Mouse (Mus musculus) brain, embryonic 14.5 days (tissue): ENCODE data around the gene Soat1. TPM values are rescaled to one million over a fixed set of nuclear protein-coding genes. Genes with fewer than 3 reads are reported as not detected.

Experiments used
- DNase-seq: peaks from one replicate; pipeline ENCODE4 v3.0.0-alpha.2; 2011; ENCODE audit warnings: low read depth
- CTCF ChIP-seq: fragments of 200-500 bp; IDR thresholded peaks from 2 replicates; pipeline ENCODE4 v1.5.1; 2012; ENCODE audit warnings: inconsistent platforms, mild to moderate bottlenecking, moderate library complexity, borderline replicate concordance; ENCODE audit not compliant: insufficient read depth, insufficient read length; ENCODE audit errors: extremely low read depth
- POLR2A ChIP-seq: fragments of 200-500 bp; IDR thresholded peaks from 2 replicates; pipeline ENCODE4 v1.6.1; 2012; ENCODE audit warnings: mild to moderate bottlenecking, inconsistent platforms, borderline replicate concordance; ENCODE audit not compliant: poor library complexity, insufficient read depth, insufficient read length, severe bottlenecking; ENCODE audit errors: extremely low read depth
- polyA plus RNA-seq: library from polyadenylated mRNA; depleted of rRNA; stranded (reverse); fragments of >200 nt; gene quantifications from 2 replicates; pipeline ENCODE4 v1.2.3, GENCODE M21; 2012

Soat1 gene
- polyA plus RNA-seq, 1 experiment = 13.0 TPM

DNA sequence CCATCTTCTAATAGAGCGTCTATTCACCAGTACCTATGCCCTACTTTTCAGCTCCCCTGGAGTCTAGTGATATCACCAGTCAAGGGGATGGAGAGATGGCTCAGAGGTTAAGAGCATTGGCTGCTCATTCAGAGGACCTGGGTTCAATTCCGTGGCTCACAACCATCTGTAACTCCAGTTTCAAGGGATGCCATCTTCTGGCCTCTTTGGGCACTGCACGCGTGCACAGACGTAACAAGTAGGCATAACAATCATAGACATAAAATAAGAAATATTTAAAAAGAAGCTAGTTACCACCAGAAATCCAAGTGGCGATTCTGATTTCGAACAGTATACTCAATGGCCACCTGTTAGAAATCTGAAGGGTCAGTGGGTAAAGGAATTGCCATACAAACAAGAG is 13.4 kb upstream of the Soat1 start:
- DNase-seq = no peak
- TF ChIP-seq POLR2A (no peak), CTCF (peak; percentile 5; the same call in 1 of the 2 replicates)

DNA sequence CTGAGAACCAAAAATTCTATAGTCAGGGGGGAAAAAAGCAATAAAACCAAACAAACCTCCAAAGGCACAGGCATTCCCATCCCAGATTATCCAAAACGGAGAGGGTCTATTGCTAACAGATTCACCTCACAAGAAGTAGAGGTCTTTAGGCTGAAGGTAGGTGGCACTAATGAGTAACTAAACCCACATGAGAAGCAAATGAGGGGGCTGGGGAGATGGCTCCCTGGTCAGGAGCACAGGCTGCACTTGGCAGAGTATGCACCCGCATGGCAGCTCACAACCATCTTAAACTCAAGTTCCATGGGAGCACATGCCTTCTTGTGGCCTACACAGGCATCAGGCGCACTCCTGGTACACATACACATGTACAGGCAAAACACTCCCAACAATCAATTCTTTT is 7.7 kb upstream of the Soat1 start:
- no peak for TF ChIP-seq CTCF
- TF ChIP-seq POLR2A = no peak
- DNase-seq = no peak

GRCm38 (mm10) chr1:156476535-156476934 is 2.4 kb upstream of the Soat1 start:
- DNase-seq = no peak
- no peak for TF ChIP-seq POLR2A
- TF ChIP-seq CTCF = no peak

DNA sequence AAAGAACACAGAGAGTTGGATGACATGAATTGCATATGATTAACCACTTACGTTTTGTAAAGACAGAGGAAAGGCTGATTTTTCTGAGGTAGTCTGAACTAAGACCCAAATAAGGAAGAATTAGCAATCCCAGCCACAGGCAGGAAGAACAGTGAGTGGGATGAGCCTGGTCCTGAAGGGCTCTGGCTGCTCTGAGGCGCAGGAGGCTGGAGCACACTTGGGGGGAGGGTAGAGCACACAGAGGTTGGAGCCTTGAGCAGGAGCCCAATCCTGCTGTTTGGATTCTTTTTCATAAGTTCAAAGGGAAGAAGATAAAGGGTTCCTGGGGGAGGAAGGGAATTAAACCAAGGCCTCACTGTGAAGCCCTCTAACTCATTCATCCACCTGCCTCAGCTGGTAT is 1.9 kb upstream of the Soat1 start:
- DNase-seq = no peak
- TF ChIP-seq CTCF (no peak), POLR2A (no peak)

DNA sequence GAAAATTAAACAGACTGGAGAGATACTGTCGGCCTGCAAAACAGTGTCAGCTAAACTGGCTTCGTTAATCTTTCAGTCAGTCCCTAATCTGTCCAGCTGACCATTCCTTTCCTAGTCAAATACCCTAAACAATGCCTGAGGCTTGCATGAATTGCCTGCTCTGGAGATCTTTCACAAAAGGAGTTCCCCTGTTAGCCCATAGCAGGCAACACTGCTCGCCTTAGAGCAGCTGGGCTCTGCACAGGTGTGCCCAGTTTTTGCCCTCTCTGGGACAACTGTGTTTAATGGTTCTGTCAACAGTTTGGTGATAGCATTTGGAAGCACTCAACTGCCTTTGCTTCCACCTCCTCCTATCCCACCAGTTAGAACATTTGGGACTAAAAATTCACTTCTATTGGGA is 723 bp upstream of the Soat1 start:
- DNase-seq = no peak

GRCm38 (mm10) chr1:156473003-156473402 is 1.1 kb downstream of the Soat1 start:
- no peak for TF ChIP-seq POLR2A
- no peak for TF ChIP-seq CTCF
- peak; percentile 50 for DNase-seq

More for the DNA sequence above, 723 bp upstream of the Soat1 start:
- TF ChIP-seq CTCF (no peak), POLR2A (no peak)

GRCm38 (mm10) chr1:156471955-156472354 is 2.2 kb downstream of the Soat1 start:
- TF ChIP-seq CTCF (no peak), POLR2A (no peak)
- no peak for DNase-seq

GRCm38 (mm10) chr1:156471071-156471470 is 3.1 kb downstream of the Soat1 start:
- TF ChIP-seq CTCF = no peak
- no peak for DNase-seq

DNA sequence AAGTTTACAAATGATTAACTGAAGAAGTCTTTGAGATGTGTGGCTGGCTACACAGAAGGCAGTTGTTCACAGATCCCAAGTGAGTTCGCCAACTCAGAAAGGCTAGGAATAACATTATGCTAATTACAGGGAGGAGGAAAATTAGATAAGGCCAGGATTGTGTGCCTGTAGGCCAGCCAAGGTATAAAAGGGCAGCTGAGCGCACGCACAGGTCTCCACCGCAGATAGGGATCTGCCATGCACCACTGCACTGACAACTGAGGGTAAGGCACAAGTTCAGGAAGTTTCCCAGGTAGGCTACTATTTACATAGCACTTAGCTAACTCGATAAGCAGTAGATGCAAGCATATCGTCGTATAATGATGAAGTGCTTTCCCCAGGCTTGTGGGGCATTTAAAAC is 3.6 kb downstream of the Soat1 start:
- no peak for DNase-seq
- no peak for TF ChIP-seq POLR2A
- no peak for TF ChIP-seq CTCF

GRCm38 (mm10) chr1:156468576-156468975 is 5.6 kb downstream of the Soat1 start:
- TF ChIP-seq POLR2A (no peak), CTCF (no peak)

GRCm38 (mm10) chr1:156467655-156468255 is 6.4 kb downstream of the Soat1 start:
- TF ChIP-seq POLR2A (no peak), CTCF (no peak)
- DNase-seq = no peak

More at GRCm38 (mm10) chr1:156468576-156468975, 5.6 kb downstream of the Soat1 start:
- no peak for DNase-seq

DNA sequence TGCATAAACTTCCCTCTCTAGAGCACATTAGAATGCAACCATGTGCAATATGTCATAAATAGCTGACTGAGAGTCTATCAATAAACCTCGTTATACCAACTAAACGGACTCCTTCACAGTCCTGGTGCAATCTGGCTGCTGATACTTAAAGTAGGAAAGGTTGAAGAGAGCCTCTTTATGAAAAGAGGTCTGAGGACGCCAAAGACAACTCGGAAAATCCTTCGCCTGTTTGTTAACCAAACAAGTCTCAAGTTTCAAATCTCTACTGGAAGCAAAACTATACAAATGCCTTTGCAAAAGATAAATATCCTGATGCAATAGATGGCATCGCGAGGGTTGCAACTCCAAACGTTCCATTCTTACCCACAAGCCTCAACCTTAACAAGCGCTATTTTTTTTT is 9.2 kb downstream of the Soat1 start:
- TF ChIP-seq CTCF = no peak
- TF ChIP-seq POLR2A = no peak
- no peak for DNase-seq
